Mouse (Mus musculus) small intestine, adult 2 months (tissue): Measurements from ENCODE around the gene Mrpl51. TPM values are rescaled to one million over a fixed set of nuclear protein-coding genes. Genes with fewer than 3 reads are reported as not detected.

Experiments
- H3K27ac ChIP-seq: fragments of 200-500 bp; 2 replicates; pipeline ENCODE4 v1.5.1; 2012; ENCODE audit warnings: low read depth, low read length, control low read depth, inconsistent platforms; ENCODE audit not compliant: insufficient read depth
- H3K27me3 ChIP-seq: fragments of 200-500 bp; 2 replicates; pipeline ENCODE4 v1.6.1; 2012; ENCODE audit warnings: mild to moderate bottlenecking, moderate library complexity, low read length, inconsistent platforms; ENCODE audit not compliant: control insufficient read depth, insufficient read depth
- H3K36me3 ChIP-seq: fragments of 200-500 bp; 2 replicates; pipeline ENCODE4 v1.6.1; 2012; ENCODE audit warnings: mild to moderate bottlenecking, low read length, control low read depth, inconsistent platforms; ENCODE audit not compliant: control insufficient read depth, insufficient read depth
- H3K4me1 ChIP-seq: fragments of 200-500 bp; 2 replicates; pipeline ENCODE4 v1.6.1; 2012; ENCODE audit warnings: low read length, inconsistent platforms, mixed read lengths; ENCODE audit not compliant: control insufficient read depth, insufficient read depth, insufficient read length
- H3K4me3 ChIP-seq: fragments of 200-500 bp; 2 replicates; pipeline ENCODE4 v1.5.1; 2012; ENCODE audit warnings: low read depth, mild to moderate bottlenecking, control low read depth, inconsistent platforms, low read length, moderate library complexity
- CTCF ChIP-seq: fragments of 200-500 bp; IDR thresholded peaks from 2 replicates; pipeline ENCODE4 v1.5.1; 2012; ENCODE audit warnings: low read depth, mild to moderate bottlenecking, control low read depth, inconsistent platforms, low read length, moderate library complexity, mixed read lengths; ENCODE audit not compliant: insufficient replicate concordance, insufficient read length; ENCODE audit errors: extremely low read depth
- POLR2A ChIP-seq: fragments of 200-500 bp; IDR thresholded peaks from 2 replicates; pipeline ENCODE4 v1.6.1; 2012; ENCODE audit warnings: low read depth, mild to moderate bottlenecking, control low read depth, inconsistent platforms, low read length, moderate library complexity
- WGBS: fragments of 180-500 bp; shearing (Covaris S2); methylation state at CpG from one replicate; pipeline ENCODE4 v1.1.7; 2018; 5-methylcytosine and 5-hydroxymethylcytosine counted together
- polyA plus RNA-seq: library from polyadenylated mRNA; depleted of rRNA; stranded (reverse); fragments of >200 nt; gene quantifications from 2 replicates; pipeline ENCODE4 v1.2.3, GENCODE M21; 2012

Mrpl51 gene
- polyA plus RNA-seq, 1 experiment, result 62.7 TPM

DNA sequence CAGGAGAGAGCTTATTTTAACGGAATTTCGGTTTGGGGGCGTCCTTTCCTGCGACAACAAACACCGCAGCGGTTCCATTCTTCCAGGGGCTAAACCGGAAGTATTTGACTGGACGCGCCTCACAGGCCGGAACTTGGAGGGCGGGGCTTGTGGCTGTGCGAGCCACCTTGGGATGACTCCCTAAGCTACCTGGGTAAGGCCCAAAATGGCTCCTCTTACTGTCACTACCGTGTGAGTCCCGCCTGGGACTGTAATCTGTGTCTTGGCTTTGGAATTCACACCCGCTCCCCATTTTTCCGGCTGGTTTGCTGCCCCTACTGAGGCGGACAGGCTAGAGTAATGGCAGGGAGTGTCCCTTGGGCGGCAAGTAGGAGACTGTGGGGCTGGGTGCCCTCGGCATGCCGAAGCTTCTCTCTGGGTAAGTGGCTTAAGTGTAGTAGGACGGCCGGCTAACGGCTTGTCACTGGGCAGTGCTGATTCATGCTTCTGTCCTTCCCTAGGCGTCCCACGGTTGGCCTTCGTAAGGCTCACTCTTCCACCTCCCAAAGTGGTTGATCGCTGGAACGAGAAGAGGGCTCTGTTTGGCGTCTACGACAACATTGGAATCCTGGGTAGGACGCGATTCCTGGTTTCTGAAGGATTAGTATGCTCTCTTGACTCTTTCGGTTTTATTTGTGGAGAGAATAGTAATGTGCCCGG lies 564 bp downstream of the Mrpl51 start:
- Histone ChIP-seq H3K36me3 (peaks cover 15% of the 10 kb centered on the region), H3K27me3 (no peaks in the 10 kb centered on the region), H3K4me1 (peaks cover 3% of the 10 kb centered on the region; the same call in 1 of the 2 replicates), H3K4me3 (peak overlapping the region; percentile 94), H3K27ac (peak overlapping the region; percentile 99)
- TF ChIP-seq POLR2A, result peak; percentile 29; the same call in 1 of the 2 replicates
- no peak for TF ChIP-seq CTCF
- WGBS, result under 1% methylated on average over 34 of the region's 34 CpGs

DNA sequence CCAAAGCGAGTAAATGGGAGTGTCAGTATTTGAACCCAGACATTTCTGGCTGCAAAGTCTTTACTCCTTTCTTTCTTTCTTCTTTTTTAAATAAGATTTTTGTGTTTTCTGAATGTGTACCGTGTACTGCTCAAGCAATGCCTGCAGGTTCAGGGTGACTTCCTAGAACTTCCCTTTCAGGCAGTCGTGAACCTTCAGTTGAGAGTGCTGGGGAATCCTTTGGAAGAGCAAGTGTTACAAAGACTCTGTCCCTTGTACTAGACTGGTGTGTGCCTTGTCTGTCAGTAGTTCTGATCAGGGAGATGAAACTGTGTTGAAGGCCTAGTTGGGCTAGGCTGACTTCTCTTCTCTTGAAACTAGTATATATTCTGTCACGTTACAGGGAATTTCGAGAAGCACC lies 1.2 kb downstream of the Mrpl51 start:
- TF ChIP-seq POLR2A (no peak), CTCF (no peak)
- WGBS, result 18% methylated on average over 5 of the region's 5 CpGs
- no peaks in the 10 kb centered on the region for H3K27me3 ChIP-seq
- peak overlapping the region; percentile 94 for H3K4me3 ChIP-seq
- H3K36me3 ChIP-seq, result peaks cover 11% of the 10 kb centered on the region
- H3K4me1 ChIP-seq, result peaks cover 3% of the 10 kb centered on the region; the same call in 1 of the 2 replicates
- H3K27ac ChIP-seq, result peak overlapping the region; percentile 99

DNA sequence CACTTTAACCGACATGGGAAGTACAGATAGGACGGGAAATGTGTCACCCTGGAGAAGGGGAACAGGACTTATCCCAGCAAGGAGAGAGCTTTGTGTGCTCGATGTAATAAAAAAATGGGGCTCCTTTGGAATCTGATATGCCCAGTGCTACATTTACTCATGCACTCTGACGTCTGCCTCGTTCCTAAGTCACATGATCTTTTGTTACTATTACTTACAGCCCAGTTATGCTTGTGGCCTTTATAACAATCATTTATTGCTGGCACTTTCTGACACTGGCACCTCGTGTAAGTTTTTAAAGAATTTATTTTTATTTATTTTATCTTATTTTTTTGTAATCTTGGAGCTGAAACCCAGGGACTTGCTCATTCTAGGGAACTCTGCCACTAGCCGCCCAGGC lies 1.8 kb downstream of the Mrpl51 start:
- 28% methylated on average over 7 of the region's 7 CpGs for WGBS
- peaks cover 11% of the 10 kb centered on the region for H3K36me3 ChIP-seq
- TF ChIP-seq CTCF (no peak), POLR2A (no peak)
- H3K4me3 ChIP-seq, result no peak overlapping the region
- H3K4me1 ChIP-seq, result peaks cover 3% of the 10 kb centered on the region; the same call in 1 of the 2 replicates
- H3K27me3 ChIP-seq, result no peaks in the 10 kb centered on the region
- no peak overlapping the region for H3K27ac ChIP-seq

GRCm38 (mm10) chr6:125195541-125196075 lies 4.0 kb downstream of the Mrpl51 start:
- H3K27me3 ChIP-seq, result no peaks in the 10 kb centered on the region
- 75% methylated on average over 1 of the region's 1 CpGs for WGBS
- peaks cover 3% of the 10 kb centered on the region; the same call in 1 of the 2 replicates for H3K4me1 ChIP-seq
- TF ChIP-seq POLR2A (no peak), CTCF (no peak)
- no peak overlapping the region for H3K4me3 ChIP-seq
- H3K36me3 ChIP-seq, result peaks cover 11% of the 10 kb centered on the region
- no peak overlapping the region for H3K27ac ChIP-seq

DNA sequence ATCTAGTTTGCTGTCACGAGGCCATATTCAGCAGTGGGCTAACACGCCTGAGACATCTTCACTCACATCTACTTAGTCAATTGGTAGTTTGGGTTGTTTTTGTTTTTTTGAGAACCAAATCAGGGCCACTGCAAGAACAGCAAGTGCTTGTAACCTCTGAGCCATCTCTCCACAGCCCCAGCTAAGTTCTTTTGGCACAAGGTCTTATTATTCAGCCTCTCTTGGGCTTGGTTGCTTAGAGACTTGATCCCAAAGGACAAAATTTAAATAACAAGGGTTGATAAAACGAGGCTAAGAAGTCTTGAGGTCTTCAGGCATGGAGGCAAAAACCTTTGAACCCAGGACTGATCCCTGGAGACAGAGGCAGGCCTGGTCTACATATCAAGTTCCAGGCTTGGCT lies 4.7 kb downstream of the Mrpl51 start:
- WGBS, result 79% methylated on average over 3 of the region's 3 CpGs
- H3K4me1 ChIP-seq, result peaks cover 3% of the 10 kb centered on the region; the same call in 1 of the 2 replicates
- no peak overlapping the region for H3K4me3 ChIP-seq
- peaks cover 11% of the 10 kb centered on the region for H3K36me3 ChIP-seq
- H3K27ac ChIP-seq, result no peak overlapping the region
- TF ChIP-seq CTCF (no peak), POLR2A (no peak)
- H3K27me3 ChIP-seq, result no peaks in the 10 kb centered on the region

GRCm38 (mm10) chr6:125197166-125197565 lies 5.6 kb downstream of the Mrpl51 start:
- Histone ChIP-seq H3K36me3 (peaks cover 11% of the 10 kb centered on the region), H3K27ac (no peak overlapping the region), H3K4me1 (peaks cover 3% of the 10 kb centered on the region; the same call in 1 of the 2 replicates), H3K4me3 (no peak overlapping the region), H3K27me3 (no peaks in the 10 kb centered on the region)
- WGBS, result 81% methylated on average over 5 of the region's 5 CpGs
- no peak for TF ChIP-seq CTCF
- TF ChIP-seq POLR2A, result no peak

DNA sequence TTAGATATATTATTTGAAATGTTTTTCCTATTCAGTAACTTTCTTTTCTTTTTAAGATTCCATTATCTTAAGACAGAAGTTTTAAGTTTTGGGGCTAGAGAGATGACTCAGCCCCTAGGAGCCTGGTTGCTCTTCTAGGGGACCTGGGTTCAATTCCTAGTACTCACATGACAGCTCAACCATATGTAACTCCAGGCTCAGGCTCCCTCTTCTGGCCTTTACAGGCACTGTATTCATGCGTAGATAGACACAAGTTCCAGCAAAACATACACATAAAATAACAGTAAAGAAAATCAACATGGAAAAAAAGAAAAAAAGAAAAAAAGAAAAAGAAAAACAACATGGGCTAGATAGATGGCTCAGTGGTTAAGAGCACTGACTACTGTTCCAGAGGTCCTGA lies 18.8 kb downstream of the Mrpl51 start:
- no peak overlapping the region for H3K4me3 ChIP-seq

More for the DNA sequence above, 18.8 kb downstream of the Mrpl51 start:
- Histone ChIP-seq H3K27ac (no peak overlapping the region), H3K27me3 (no peaks in the 10 kb centered on the region), H3K4me1 (no peaks in the 10 kb centered on the region), H3K36me3 (no peaks in the 10 kb centered on the region)
- WGBS, result 88% methylated on average over 1 of the region's 1 CpGs
- TF ChIP-seq POLR2A (no peak), CTCF (no peak)
